In genomic region chr2:32525816-32526215, GRCm38 (mm10) we compare ENCODE assay signal across 37 mouse cellular contexts. TPM values are rescaled to one million over a fixed set of nuclear protein-coding genes. Genes with fewer than 3 reads are reported as not detected.
A peak's percentile ranks its signal among the peaks of the same experiment; 100 is the strongest.
DNase-seq lines count a peak whose midpoint lies in the region; ATAC-seq lines count a peak whose summit lies in the region.
"Had no signal": no experiment of that assay in that cellular context is flagged by ENCODE, and none has a peak within 500 bp of the region (broad histone marks: within the 10 kb centered on the region; RNA-seq: fewer than 3 reads in every experiment).

No protein-coding gene starts in this region.

- H3K36me3 ChIP-seq in kidney, embryonic 14.5 days (ENCODE audit: control insufficient read depth, insufficient read depth, low read length) = no peaks in the 10 kb centered on the region
- H3K36me3 ChIP-seq: embryonic facial prominence, embryonic 12.5 days; forebrain, embryonic 10.5 days; heart, embryonic 12.5 days; hindbrain, embryonic 13.5 days; limb, embryonic 13.5 days; liver, embryonic 12.5 days; midbrain, embryonic 13.5 days; stomach, embryonic 15.5 days had no signal

- DNase-seq in adrenal gland, adult (ENCODE audit: inconsistent age in 2 of 2, low spot score in 1 of 2) = peak; percentile 76 to 90
- no peak for DNase-seq in adrenal gland, postnatal 10 days
- peak; percentile 75 for DNase-seq in kidney, adult 11 months
- peak; percentile 70 to 78 for DNase-seq in kidney, postnatal 36 days
- no peak for DNase-seq in kidney, postnatal 4 days
- no peak for DNase-seq in embryo, embryonic 10 days (ENCODE audit: low spot score)
- DNase-seq: cerebellum, adult 11 months; cerebellum, adult 9-10 months; cerebellum, postnatal 36 days; embryo, embryonic 11 days; forebrain, postnatal 0 days; heart, adult 2 months; heart, postnatal 4 days; lung, adult 18-20 months; lung, postnatal 4 days; retina, postnatal 1 day; right cerebral cortex, postnatal 14 days; thymus, postnatal 14 days had no signal

- no peak for ATAC-seq in kidney, embryonic 14.5 days (ENCODE audit: low FRiP score, low TSS enrichment)
- ATAC-seq: activated CD4-positive, CD25-positive, alpha-beta regulatory T cell, adult 4 months; forebrain, postnatal 0 days; liver, embryonic 12.5 days; lung, postnatal 0 days; midbrain, embryonic 13.5 days had no signal

- H3K4me3 ChIP-seq in kidney, embryonic 14.5 days (ENCODE audit: low read length) = no peak overlapping the region
- H3K4me3 ChIP-seq: embryonic facial prominence, embryonic 12.5 days; forebrain, embryonic 10.5 days; heart, adult 2 months; heart, embryonic 12.5 days; hindbrain, embryonic 13.5 days; layer of hippocampus, adult 2 months; limb, embryonic 13.5 days; liver, embryonic 12.5 days; megakaryocyte, embryonic 14.5 days; midbrain, embryonic 13.5 days; stomach, embryonic 15.5 days had no signal

- H3K9me3 ChIP-seq in kidney, embryonic 14.5 days (ENCODE audit: control insufficient read depth, low read length) = no peaks in the 10 kb centered on the region
- H3K9me3 ChIP-seq: embryonic facial prominence, embryonic 12.5 days; forebrain, embryonic 10.5 days; heart, embryonic 12.5 days; hindbrain, embryonic 13.5 days; limb, embryonic 13.5 days; liver, embryonic 12.5 days; megakaryocyte, embryonic 14.5 days; midbrain, embryonic 13.5 days; stomach, embryonic 15.5 days had no signal

- H3K27ac ChIP-seq in kidney, embryonic 14.5 days (ENCODE audit: low read depth, low read length) = no peak overlapping the region
- H3K27ac ChIP-seq: embryonic facial prominence, embryonic 12.5 days; forebrain, embryonic 10.5 days; heart, adult 2 months; hindbrain, embryonic 13.5 days; layer of hippocampus, adult 2 months; limb, embryonic 13.5 days; liver, embryonic 12.5 days; midbrain, embryonic 13.5 days had no signal

- 91% methylated on average over 12 of the region's 12 CpGs for WGBS in kidney, embryonic 14.5 days

- no peaks in the 10 kb centered on the region for H3K4me1 ChIP-seq in kidney, embryonic 14.5 days (ENCODE audit: control insufficient read depth, insufficient read depth, low read length)
- H3K4me1 ChIP-seq: embryonic facial prominence, embryonic 12.5 days; heart, embryonic 12.5 days; hindbrain, embryonic 13.5 days; limb, embryonic 13.5 days; liver, embryonic 12.5 days; midbrain, embryonic 13.5 days; stomach, embryonic 15.5 days had no signal

- H3K27me3 ChIP-seq in kidney, embryonic 14.5 days (ENCODE audit: control insufficient read depth, insufficient read depth, low read length) = no peaks in the 10 kb centered on the region
- H3K27me3 ChIP-seq: CH12.LX; embryonic facial prominence, embryonic 12.5 days; heart, embryonic 12.5 days; hindbrain, embryonic 13.5 days; limb, embryonic 13.5 days; liver, embryonic 12.5 days; midbrain, embryonic 13.5 days; stomach, embryonic 15.5 days had no signal

- H3K9ac ChIP-seq in kidney, embryonic 14.5 days (ENCODE audit: low read depth, low read length) = no peak overlapping the region
- H3K9ac ChIP-seq: embryonic facial prominence, embryonic 12.5 days; forebrain, postnatal 0 days; heart, embryonic 12.5 days; hindbrain, embryonic 13.5 days; limb, embryonic 13.5 days; liver, embryonic 12.5 days; midbrain, embryonic 13.5 days; stomach, embryonic 15.5 days had no signal

- no peak overlapping the region for H3K4me2 ChIP-seq in kidney, embryonic 14.5 days (replicated peaks; ENCODE audit: low read depth, low read length)
- H3K4me2 ChIP-seq: embryonic facial prominence, embryonic 12.5 days; heart, embryonic 12.5 days; hindbrain, embryonic 13.5 days; limb, embryonic 13.5 days; liver, embryonic 12.5 days; midbrain, embryonic 13.5 days; stomach, embryonic 15.5 days had no signal

RNA-seq across cellular contexts. Expression of gene Fam102a, which starts 9.3 kb away (rescaled TPM):
- 10 to 100 TPM; 24.6 to 26.8 TPM for total RNA-seq in adrenal gland, postnatal 10 days (2021)
- polyA plus RNA-seq in kidney, embryonic 14.5 days (2014; fragmentation: Nextera tagmentation; extraction: Ambion mirVana) = 12.2 and 16.9 TPM in 2 replicates

RNA-seq across cellular contexts. Expression of gene Dpm2, which starts 44.8 kb away (rescaled TPM):
- total RNA-seq in adrenal gland, postnatal 10 days (2021) = 10 to 100 TPM; 44.4 to 49.9 TPM
- polyA plus RNA-seq in kidney, embryonic 14.5 days (2014; fragmentation: Nextera tagmentation; extraction: Ambion mirVana) = 105 and 126 TPM in 2 replicates

RNA-seq across cellular contexts. Expression of gene Pip5kl1, which starts 48.8 kb away (rescaled TPM):
- not detected for total RNA-seq in adrenal gland, postnatal 10 days (2021)
- 1.8 and 2.3 TPM in 2 replicates for polyA plus RNA-seq in kidney, embryonic 14.5 days (2014; fragmentation: Nextera tagmentation; extraction: Ambion mirVana)
- total RNA-seq: gastrocnemius, adult 8-10 months; gastrocnemius, postnatal 4 days; heart, adult 2 months; monocyte, adult 5-6 weeks had no signal
- polyA plus RNA-seq: activated CD4-positive, CD25-positive, alpha-beta regulatory T cell, adult 4 months; heart, postnatal 0 days; liver, embryonic 12.5 days; lung, postnatal 0 days had no signal

RNA-seq across cellular contexts. Expression of gene 9430097D07Rik, which starts 49.7 kb away (rescaled TPM):
- total RNA-seq in adrenal gland, postnatal 10 days (2021) = not detected
- 0.14 TPM in 1 of 2 replicates, not detected in the other for polyA plus RNA-seq in kidney, embryonic 14.5 days (2014; fragmentation: Nextera tagmentation; extraction: Ambion mirVana)
- total RNA-seq: CH12.LX; gastrocnemius, adult 8-10 months; gastrocnemius, postnatal 4 days; heart, adult 2 months; heart, postnatal 4 days; monocyte, adult 5-6 weeks had no signal
- polyA plus RNA-seq: activated CD4-positive, CD25-positive, alpha-beta regulatory T cell, adult 4 months; heart, adult 2 months; heart, postnatal 0 days; liver, embryonic 12.5 days; lung, postnatal 0 days; urinary bladder, adult 2 months had no signal

Comparison
In these comparisons a context has a peak if more than half of its experiments do, and no peak if none do; other contexts are left out.
1. DNase-seq: peak in adrenal gland, adult (2 of 2), kidney, adult 11 months (single experiment) and kidney, postnatal 36 days (2 of 2); none in adrenal gland, postnatal 10 days (single experiment), kidney, postnatal 4 days (0 of 2) and embryo, embryonic 10 days (single experiment).